Mouse (Mus musculus) induced T-regulatory cell, adult 2 months (primary cell): Measurements from ENCODE around the gene Kcna7.
"Not testable (repeated sequence)": the region's sequence is repeated elsewhere in the genome, so short reads cannot be mapped to it uniquely, and the experiment has no call there.

Source experiments
- DNase-seq: peaks from one replicate; pipeline ENCODE4 v3.0.0-alpha.2; 2012; ENCODE audit warnings: low read depth

Gene Kcna7

GRCm38 (mm10) chr7:45405091-45406075 is at the start of gene Kcna7:
Gene Kcna7 (plus strand): TSS chr7:45405653.
- DNase-seq = peak; percentile 70

- DNase-seq = no peak
Observed at GRCm38 (mm10) chr7:45356087-45356486, 49.4 kb upstream of the Kcna7 start.

DNA sequence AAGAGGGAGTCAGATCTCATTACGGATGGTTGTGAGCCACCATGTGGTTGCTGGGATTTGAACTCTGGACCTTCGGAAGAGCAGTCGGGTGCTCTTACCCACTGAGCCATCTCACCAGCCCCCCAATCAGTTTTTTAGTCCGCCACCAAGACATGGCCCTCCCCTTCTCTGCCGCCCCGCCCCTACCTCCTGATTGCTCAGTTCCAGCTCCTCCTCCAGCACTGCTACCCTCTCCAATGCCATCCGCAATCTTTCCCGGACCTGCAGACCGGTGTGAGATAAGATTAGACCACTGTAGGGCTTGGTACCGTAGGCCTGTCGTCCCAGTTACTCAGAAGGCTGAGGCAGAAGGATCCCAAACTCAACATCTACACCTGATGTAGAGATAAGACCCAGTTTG is 46.4 kb upstream of the Kcna7 start:
- not testable (repeated sequence) for DNase-seq

GRCm38 (mm10) chr7:45360404-45361125 is 44.9 kb upstream of the Kcna7 start:
- DNase-seq = peak; percentile 56

GRCm38 (mm10) chr7:45361243-45361804 is 44.1 kb upstream of the Kcna7 start:
- peak; percentile 95 for DNase-seq

GRCm38 (mm10) chr7:45362801-45363200 is 42.7 kb upstream of the Kcna7 start:
- DNase-seq = peak; percentile 92

DNA sequence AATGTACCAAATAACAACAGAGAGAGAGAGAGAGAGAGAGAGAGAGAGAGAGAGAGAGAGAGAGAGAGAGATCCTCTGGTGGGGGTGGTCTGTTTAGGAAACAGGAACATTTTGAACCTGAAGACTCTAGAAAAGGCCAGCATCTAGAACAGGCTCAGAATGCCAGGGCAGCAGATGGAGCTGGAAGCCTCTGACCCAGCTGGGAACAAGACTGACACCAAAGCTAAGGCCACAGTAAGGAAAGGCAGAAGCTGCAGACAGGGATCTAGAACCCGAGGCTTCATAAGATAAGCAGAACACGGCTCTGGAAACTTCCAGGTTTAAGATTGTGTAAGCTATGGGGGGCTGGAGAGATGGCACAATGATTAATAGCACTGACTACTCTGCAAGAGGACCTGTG is 41.5 kb upstream of the Kcna7 start:
- no peak for DNase-seq

DNA sequence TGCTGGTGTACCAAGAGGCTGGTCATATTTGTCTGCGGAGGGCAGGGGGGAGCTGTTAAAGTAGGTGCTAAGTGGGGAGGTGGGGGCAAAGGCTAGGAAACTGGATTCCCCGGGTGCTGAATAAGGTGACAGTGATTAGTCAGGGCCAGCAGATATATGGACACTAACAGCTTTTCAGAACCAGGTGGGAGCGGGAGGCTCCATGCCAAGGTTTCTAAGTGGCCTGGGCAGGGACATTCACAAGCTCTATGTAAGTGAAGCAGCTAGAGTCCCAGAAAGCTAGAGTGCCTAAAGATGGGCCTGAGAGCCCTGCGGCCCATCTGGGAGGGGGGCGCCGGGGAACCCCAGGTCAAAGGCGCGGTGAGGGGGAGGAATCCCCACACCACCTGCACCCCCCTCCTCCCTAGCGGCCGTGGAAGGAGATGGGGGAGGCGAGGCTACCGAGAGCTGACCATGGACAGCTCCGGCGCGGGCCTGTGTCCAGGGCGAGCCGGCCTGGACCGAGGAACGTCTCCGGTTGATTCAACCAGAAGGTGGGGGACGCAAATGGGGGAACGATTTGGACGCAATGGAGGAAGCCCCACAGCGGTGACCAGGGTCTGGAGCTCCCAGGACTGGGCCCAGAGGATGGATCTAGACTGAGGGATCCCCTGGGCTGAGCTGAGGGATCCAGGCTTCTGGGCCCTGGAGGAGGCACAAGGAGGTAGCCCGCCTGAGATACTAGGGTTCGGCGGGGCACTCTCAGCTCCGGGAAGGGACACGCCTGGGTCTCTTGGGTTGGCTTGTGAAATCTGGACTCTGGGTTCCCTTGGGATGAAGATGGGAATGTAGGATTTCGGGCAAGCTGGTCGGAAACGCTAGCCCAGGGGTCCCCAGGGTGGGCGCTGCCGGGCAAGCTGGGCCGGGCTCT is 39.5 kb upstream of the Kcna7 start:
- DNase-seq = peak; percentile 45

DNA sequence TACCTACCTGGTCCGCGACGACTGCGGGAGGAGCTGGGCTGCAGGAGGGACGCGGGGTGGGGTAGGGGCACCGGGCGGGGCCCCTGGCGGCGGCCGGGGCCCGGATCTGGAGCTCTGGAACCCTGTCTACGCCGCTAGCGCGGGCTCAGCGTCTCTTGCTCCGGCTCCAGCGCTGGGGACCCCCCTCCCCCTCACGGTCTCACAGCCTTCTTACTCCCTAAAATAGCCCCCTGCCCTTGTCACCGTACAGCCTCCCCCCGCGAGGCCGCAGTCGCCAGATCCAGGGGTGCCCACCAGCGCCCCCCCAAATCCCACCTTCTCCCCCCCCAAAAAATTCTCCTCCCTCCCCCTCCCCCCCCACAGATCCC is 38.8 kb upstream of the Kcna7 start, which contains the start of gene Ppfia3:
Gene Ppfia3, minus strand, starts transcription at position 368 of the 368 bp plus-strand sequence.
- no peak for DNase-seq

GRCm38 (mm10) chr7:45367020-45367880 is 38.2 kb upstream of the Kcna7 start:
- peak; percentile 98 for DNase-seq

DNA sequence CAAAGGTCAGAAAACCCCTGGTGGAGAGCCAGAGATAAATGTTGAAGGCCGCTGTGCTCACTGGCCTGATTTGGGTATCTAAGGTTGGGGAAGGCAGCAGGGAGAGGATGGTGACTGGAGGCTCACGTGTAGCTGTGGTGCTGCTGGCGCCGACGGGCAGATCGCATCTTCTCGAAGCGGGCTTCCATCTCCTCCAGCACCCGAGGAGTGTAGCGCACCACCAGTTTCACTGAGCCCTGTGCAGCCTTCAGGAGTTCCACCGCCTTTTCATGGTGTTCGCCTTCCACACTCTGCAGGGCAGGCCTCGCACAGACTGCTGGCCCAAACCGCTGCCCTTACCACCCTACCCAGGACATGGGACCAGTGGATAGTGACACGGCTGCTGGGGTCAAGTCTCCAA is 37.3 kb upstream of the Kcna7 start:
- no peak for DNase-seq

GRCm38 (mm10) chr7:45369022-45369745 is 36.3 kb upstream of the Kcna7 start:
- no peak for DNase-seq

DNA sequence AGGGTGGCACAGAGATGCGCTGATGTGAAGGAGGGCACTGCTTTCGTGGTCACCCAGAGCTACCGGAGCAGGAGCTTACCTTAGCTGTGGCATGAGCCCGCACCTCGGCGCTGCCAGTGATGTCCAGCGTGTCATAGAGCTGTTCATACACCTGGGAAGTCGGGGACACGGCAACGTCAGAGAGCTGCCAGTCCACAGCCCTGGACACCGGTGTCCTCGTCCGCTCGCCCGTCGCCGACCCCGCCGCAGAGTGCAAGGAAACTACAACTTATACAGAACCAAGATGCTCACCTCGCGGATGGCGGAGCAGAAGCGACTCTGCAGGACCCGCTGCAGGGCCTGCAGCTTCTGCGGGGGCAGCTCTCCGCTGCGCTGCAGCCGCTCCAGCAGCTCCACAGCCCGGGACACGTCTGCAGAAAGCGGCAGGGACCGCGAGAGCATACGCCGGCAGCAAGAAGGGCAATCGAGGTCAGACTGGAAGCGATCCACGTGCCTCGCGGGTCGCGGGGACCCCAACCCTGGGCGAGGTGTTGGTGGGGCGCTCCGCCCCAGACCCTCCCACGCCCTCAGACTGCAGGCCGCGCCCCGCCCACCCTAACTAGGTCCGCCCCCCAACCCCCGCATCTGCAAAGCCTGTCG is 35.5 kb upstream of the Kcna7 start:
- no peak for DNase-seq

DNA sequence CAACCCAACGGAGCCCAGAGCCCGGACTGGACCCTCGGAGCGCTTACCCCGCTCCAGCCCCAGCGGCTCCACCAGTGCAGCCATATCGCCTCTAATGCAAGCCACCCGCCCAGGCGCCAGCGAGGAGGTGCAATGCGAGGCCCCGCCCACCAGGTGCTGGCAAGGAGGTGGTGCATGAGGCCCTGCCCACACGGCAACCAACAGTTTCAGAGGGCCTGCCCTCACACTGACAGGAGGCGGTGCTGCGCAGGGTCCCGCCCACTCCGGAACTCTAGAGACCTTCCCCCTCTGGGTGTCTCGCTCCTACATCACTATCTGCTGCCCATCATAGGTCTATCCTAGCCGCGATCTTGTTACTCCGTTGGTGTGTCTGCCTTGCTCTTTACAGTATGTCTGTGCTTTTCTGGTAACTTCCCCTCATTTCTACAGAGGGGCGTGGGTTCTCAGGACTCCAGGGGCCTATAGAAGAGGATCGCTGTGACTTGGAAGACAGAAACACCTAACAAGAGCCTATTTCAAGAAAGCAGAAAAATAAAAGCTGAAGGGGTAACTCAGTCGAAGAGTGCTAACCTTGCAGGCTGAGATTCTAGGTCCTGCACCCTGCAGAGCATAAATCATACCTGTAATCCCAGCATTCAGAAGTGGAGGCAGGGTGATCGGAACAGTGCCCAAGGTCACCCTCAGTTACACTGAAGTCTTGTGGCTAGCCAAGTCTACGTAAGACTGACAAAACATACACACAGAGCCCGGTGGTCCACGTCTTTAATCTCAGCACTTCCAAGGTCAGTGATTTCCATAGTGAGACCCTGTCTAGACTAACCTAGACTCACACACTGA is 34.8 kb upstream of the Kcna7 start, which contains the start of gene Lin7b:
Gene Lin7b, minus strand, starts transcription at position 109 of the 837 bp plus-strand sequence.
- peak; percentile 95 for DNase-seq

- DNase-seq = no peak
Observed at GRCm38 (mm10) chr7:45372371-45372770, 33.1 kb upstream of the Kcna7 start.

GRCm38 (mm10) chr7:45374620-45375019 is 30.8 kb upstream of the Kcna7 start:
- DNase-seq = peak; percentile 54

GRCm38 (mm10) chr7:45376057-45376456 is 29.4 kb upstream of the Kcna7 start:
- DNase-seq = no peak

GRCm38 (mm10) chr7:45386077-45386476 is 19.4 kb upstream of the Kcna7 start:
- DNase-seq = peak; percentile 45
